Mouse (Mus musculus): ENCODE data around the gene Calhm1.
"Not testable (repeated sequence)": the region's sequence is repeated elsewhere in the genome, so short reads cannot be mapped to it uniquely, and the experiment has no call there.

Calhm1 gene

DNA sequence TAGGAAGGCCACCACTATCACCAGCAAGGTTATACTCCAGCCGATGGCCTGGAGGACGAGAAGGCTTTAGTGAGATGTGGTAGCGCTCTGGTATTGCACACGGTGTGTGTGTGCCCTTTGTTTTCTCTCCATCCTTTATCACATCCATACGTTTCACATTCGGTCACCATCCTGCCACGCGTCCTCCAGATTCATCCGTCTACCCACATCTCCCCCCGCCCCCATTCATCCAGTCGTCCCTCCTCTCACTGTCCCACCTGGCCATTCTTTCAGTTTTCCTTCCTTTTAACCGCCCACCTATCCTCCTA is 8.0 kb upstream of the Calhm1 start:
- DNase-seq (ENCODE audit: low read depth): no peak

DNA sequence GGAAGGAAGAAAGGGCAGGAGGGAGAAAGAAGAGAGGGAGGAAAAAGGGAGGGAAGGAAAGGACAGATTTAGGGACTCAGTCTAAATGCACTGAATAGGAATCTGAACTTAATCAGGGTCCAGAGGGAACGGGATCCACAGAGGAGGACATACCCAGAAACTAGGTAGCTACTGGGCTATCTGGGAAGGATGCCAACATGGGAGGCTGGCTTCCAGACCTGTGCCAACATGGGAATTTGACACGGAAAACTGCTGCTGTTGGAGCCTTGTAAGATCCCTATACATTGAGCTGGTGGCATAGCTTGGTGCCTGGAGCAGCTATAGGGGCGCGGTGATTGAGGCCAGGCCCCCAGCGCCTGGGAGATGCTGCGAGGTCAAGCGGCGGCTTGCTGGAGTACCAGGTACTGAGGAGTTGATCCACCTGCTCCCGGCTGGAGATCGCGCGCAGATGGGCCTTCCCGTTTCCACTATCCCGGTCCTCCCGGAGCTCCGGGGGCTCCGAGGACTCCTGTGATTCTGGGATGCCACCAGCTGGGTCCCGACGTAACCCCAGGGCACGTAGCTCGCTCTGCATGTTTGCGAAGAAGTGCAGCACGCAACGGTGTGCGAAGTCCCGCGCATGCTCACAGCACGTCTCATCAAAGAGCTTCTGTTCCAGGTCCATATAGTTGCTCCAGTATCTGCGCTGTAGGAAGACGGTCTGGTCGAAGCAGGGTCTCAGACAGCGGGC is 7.4 kb upstream of the Calhm1 start:
- DNase-seq (ENCODE audit: low read depth): no peak

DNA sequence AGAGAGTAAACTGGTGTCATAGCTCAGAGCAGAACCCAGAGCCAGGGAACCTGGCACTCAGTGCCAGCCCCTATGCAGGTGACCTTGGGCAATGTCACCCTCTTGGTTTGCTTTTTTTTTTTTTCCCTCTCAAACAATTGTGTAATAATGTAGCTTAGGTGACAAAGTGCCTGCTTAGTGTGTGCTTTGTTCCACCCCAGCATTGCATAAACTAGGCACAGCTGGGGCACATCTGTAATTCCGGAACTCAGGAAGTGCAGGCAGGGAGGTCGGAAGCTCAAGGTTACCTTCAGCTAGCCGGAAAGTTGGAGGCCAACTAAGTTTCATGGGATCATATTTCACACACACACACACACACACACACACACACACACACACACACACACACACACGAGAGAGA is 5.8 kb upstream of the Calhm1 start:
- no peak for DNase-seq (ENCODE audit: low read depth)

DNA sequence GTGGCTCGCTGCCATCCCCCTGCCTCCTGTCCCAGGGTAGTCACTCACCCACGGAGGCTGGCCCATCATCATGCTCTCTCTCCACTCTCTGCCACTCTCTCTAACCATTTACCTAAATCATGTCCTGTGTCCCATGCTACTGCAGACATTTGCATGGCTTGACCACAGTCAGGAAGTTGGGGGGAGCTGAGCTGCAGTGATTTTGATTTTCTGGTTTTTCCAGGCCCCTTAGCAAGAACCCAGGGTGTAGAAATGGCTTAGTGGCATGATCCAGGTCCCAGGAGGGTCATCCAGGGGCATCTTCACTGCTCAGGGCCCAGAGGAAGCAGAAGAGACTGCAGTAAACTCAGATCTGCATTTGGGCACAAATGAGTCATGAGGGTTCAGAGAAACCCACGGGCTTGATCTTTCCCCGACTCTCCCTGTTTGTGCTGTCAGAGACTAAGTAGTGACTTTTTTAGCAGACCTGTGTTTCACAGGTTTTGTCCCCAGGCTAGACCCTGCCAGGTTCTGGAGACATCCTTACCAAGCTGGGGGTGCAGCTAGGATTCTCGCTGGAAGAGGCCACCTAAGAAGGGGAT is 4.3 kb upstream of the Calhm1 start:
- DNase-seq (ENCODE audit: low read depth): no peak

DNA sequence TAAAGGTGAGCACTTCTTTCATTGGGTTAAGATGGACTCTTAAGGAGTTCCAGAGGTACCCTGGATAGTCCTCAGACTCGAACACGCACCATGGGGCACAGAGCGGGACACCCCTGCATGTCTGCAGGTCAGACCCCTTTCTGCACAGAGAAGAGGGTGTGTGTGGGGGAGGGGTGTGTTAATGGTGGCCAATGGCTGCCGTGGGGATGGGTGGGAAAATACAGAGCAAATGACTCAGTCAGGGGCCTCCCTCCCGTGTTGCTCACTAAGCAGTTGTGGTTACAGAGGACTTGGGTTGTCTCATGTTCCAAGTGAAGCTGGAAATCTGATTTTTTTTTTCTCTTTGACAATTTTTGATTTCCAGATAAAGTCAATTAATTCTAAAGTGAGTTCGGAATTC is 1.6 kb downstream of the Calhm1 start:
- DNase-seq (ENCODE audit: low read depth): peak; percentile 67

DNA sequence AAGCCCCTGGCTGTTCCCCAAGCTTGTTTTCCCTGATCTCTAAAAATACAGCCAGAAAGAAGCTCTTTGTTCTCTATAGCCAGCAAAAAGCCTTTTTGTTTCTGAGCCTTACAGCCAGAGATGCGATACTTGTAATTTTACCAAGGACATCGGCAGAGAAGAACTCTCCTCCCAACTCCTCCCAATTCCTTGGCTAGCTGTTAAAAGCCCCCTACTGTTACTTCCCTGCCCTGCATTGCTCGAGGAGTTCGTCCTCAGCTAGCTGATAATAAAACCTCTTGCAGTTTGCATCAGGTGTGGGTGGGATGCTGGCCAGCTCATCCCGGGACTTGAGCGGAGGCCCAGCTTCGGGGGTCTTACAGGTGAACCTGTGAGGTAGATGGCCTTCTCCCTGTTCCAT is 4.4 kb downstream of the Calhm1 start:
- DNase-seq (ENCODE audit: low read depth): not testable (repeated sequence)

DNA sequence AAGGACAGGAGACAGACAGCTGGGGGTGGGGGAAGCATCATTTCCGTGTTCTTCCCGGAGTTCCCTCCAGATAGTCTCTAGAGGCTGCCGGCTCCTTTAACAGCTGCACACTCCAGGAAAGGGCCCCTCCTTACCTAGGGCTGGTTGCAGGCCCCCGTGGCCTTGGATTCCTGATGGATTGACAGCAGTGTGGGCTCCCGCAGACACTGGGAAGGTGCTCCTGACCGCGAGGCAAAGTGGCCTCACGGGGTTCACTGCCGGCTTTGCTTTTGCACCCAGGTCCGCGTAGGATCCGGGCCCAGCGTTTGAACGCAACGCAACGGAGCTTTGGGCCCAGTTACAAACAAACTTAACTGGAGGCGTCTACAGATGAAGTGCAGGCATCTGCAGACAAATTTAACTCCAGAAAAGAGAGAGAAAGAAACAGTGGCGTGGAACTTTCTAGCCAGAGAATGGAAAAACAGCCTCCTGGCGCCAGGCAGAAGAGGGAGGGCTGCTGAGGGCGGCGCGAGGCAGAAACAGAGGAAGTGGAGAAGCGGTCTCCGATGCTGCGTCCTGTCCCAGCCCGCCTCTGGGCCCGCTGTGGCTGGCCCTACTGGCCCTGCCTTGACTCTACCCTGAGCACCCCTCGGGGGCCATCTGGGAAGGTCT is 6.2 kb downstream of the Calhm1 start, which contains the start of gene Calhm2:
Calhm2 (minus strand) TSS at position 524 of the 651 bp plus-strand sequence.
- peak; percentile 65 for DNase-seq (ENCODE audit: low read depth)

DNA sequence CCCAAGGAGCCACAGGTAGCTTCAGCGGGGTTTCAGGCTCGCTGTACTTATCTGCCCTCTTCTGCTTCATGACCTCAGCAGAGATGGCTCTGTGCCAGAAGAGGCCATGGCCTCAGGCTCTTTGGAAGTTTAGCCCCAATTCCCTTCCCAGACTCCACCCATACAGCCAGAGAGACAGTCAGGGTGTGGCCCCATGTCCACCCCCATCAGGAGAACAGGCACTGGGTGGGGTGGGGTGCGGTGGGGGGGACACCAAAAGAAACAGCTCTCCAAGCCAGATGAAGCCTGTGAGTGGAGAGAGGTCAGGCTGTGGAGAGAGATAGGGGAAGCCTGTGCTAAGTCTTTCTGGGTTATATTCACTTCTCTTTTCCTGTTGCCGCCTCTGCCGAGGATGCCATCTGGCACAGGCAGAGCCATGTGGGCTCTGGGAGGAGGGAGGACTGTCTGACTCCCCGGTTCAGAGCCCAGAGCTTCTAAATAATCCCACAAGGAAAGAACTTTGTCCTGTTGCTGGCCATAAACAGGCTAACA is 6.9 kb downstream of the Calhm1 start:
- peak; percentile 72 for DNase-seq (ENCODE audit: low read depth)

DNA sequence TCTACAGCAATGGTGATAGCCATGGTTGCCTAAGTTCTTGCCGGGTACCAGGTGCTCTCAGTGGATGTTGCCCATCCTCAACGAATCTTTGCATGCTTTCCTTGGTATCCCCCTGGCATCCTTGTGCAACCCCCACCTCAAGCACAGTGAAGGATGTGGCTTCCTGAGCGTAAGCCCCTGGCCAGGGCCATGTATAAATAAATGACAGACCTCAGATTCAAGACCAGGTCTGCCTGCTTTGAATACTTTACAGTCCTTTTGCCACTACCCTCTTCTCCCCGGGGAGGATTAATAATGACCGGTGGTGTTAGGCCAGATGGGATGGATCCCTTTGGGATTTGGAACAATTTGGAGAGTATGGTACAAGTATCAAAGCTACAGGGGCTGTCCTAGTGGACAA is 7.9 kb downstream of the Calhm1 start:
- no peak for DNase-seq (ENCODE audit: low read depth)

DNA sequence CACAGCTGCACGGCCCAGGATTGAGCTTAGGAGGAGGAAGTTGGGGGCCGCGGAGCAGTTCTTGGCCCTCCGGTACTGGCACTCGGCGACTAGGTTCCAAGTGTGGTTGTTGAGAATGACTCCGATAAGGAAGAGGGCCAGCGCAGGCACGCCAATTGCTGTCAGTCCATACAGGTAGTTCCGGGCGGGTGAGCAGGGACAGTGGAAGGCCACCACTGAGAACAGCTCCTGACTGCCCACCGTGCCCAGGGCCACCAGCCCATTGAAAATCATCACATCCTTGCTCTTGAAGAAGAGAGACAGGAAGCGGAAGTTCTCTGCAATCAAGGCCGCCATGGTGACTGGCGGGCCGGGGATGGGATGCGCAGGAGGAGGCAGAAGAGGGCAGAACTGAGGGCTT is 8.5 kb downstream of the Calhm1 start:
- no peak for DNase-seq (ENCODE audit: low read depth)

DNA sequence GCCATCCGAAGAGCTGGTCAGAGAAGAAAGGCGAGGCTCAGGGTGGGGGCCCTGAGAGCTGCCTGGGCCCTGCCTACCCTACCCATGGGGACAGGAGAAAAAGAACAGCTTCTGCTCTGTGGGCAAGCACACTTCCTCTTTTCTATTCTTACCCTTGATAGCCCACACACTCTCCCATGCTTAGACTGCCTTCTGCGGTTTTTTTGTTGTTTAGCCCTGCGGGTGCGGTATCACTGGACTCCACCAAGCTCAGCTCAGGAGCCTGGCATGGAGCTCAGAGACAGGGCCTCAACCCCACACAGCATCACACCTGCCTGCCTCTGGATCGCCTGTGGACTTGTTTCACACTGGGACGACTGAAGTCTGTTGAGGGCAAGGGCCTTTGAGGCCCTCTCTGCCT is 10.9 kb downstream of the Calhm1 start:
- no peak for DNase-seq (ENCODE audit: low read depth)

DNA sequence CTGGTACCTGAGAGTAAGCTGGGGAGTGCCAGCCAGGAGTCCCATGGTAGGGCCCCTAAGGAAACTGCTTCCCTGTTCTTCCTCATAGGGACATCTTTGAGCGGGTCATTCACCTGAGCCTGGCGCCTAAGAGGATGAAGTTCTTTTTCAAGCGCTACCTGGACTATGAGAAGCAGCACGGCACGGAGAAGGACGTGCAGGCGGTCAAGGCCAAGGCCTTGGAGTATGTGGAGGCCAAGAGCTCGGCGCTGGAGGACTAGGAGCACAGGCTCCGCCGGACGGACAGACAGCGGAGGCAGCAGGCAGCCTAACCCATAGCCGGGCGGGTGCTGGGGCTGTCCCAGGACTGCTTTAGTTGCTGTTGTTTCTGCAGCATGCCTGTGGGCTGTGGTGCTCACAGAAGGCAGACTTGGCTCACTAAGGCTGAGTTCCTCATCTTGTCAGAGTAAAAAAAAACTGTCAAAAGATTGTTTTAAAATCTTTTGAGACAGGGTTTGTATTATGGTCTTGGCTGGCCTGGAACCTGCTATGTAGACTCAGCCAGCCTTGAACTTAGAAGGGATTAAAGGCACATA is 13.4 kb downstream of the Calhm1 start:
- no peak for DNase-seq (ENCODE audit: low read depth)

DNA sequence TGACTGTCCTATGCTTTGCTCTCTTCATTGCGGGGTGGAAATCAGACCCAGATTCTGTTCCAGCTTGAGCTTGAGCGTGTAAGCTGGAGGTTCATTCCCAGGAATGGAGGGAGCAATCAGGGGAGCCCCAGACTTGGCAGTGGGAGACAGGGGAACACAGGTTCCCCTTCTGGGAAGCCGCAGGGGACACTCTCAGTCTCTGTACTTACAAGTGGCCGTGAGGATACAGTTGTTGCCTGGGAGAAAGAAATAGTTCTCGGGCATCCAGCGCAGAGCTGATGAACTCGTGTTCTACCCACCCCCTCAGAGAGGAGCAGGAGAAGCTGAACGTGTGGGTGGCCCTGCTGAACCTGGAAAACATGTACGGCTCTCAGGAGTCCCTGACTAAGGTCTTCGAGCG is 15.2 kb downstream of the Calhm1 start:
- DNase-seq (ENCODE audit: low read depth): no peak

DNA sequence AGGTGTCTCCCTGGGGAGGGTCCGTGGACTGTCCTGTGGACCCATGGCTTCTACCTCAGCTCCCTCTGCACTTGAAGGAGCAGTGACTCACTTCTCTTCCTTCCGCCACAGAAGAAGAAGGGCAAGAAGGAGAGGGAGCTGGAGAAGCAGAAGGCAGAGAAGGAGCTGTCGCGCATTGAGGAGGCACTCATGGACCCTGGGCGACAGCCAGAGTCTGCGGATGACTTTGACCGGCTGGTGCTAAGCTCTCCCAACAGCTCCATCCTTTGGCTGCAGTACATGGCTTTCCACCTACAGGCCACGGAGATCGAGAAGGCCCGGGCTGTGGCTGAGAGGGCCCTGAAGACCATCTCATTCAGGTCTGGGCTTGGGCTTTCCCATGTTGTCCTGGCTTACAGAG is 15.9 kb downstream of the Calhm1 start:
- DNase-seq (ENCODE audit: low read depth): no peak

DNA sequence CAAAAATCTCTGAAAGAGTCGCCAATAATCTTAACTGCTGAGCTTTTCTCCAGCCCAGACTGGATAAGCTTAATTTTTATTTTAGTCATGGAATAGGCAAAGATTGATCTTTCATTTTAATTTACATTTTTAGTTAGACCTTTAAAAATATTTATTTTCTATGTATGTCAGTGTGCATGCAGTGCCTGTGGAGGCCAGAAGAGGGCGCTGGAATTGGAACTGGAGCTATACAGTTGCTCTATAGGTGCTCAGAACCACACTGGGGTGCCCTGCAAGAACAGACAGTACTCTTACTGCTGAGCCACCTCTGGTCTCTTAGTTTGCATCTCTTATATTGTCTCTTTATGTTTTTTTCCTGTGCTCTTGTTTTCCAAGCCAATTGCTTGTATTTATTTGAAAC is 21.3 kb downstream of the Calhm1 start:
- peak; percentile 74 for DNase-seq (ENCODE audit: low read depth)

DNA sequence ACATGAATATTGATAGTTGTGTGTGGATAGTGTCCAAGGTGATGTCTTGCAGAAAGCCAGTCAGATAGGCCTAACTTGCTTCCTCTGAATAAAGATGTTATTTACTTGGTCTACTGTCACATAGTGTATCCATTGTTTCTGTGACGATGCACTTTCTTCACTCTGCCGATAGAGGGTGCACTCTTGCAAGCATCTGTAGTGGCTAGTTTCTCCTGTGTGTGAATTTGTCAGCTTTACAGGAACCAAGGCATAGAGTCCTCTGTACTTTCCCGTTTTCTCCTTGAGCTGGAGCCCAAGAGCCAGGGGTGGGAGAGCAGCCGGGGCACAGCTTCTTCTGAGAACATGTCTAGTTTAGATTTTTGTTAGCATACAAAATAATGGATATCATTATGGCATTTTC is 23.0 kb downstream of the Calhm1 start:
- DNase-seq (ENCODE audit: low read depth): peak; percentile 71

DNA sequence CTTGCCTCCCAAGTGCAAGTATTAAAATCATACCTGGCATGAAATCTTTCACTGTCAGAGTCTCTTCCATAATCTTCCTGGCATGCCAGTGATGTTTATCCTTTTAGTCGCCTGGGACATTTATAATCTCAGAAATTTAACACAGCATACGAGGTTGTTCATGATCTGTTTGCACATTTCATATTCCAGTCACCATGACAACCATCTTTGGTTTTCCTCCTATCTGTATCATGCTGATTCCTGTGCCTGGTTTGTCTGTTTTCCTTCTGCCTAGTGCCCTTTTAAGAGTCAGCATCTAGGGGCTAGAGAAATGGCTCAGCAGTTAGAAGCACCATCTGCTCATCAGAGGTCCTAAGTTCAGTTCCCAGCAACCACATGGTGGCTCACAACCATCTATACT is 25.4 kb downstream of the Calhm1 start:
- no peak for DNase-seq (ENCODE audit: low read depth)

DNA sequence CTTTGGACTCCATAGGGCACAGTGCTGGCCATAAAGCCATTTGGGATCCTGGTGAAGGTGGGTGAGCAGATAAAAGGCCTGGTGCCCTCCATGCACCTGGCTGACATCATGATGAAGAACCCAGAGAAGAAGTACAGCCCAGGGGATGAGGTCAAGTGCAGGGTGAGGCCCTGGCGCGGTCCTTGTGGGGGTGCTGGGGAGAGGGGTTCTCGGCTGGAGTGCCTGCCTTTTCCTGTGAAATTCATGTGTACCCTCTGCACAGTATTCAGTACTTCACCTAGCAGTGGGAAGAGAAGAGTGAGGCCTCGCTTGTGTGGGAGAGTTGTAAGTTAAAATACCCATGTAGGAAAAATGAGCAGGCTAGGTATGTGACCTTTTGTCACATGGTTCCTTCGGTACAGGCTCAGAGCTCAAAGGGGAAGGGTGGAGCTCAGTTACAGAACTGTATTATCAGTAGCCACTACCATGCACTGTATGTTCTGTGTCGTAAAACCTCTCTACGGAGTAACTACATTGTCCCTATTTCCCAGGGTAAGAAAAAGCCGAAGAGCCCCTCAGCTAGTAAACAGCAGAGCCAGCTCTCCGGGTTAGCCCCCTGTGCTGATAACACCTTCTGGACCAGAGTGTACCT is 39.3 kb downstream of the Calhm1 start:
- no peak for DNase-seq (ENCODE audit: low read depth)

DNA sequence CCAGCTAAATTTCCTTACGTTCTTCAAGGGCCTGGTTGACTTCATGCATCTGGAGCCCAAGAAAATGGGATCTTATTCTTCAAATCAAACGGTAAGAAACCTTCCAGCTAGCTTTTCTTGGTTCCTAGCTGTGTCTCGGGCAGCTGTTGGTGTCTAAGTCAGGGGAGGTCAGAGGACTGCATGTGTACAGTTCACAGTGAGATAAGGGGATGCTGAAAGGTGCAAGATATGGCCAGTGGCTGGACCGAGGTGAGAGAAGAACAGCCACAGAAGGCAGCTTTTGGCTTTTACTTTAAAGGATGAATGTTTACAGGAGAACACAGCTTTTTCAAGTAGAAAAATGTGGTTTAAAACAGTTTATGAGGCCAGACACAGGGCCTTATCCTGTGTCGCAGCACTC is 43.0 kb downstream of the Calhm1 start:
- DNase-seq (ENCODE audit: low read depth): no peak

All from NIH3T3 (cell line).